Mouse (Mus musculus): ENCODE results near the gene Rps24. TPM values are rescaled to one million over a fixed set of nuclear protein-coding genes. Genes with fewer than 3 reads are reported as not detected.
A peak's percentile ranks its signal among the peaks of the same experiment; 100 is the strongest.
"Not testable (repeated sequence)": the region's sequence is repeated elsewhere in the genome, so short reads cannot be mapped to it uniquely, and the experiment has no call there.

Gene Rps24
- total RNA-seq (2021) = 100 to 1,000 TPM; 821 to 836 TPM

DNA sequence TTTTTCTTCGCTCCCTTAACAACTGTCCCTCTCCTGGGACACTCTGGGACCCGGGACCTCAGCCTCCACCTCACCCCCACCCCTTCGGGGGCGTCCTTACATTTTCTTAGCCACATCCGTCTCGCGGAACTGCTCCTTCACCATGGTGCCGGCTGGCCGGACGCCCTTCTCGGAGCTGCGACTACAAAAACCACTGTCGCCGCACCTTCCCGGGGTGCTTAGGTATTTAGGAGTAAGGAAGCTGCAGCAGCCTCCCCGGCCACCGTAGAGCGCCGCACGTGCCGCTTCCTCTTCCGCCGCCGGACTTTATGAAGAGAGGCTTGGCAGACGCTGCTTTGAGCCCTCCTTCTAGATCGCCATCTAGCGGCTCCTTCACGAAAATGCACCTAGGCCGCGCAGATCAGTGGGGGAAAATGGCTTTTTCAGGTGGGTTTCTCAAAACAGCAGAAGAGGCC, at the start of gene Rps24, which contains the start of gene Polr3a:
Gene Rps24 (plus strand): TSS at position 353 of the 455 bp plus-strand sequence.
Gene Polr3a (minus strand): TSS at position 286 of the 455 bp plus-strand sequence.
- intact Hi-C loops (cut with DNase I) = no loop called here
- DNase-seq (ENCODE audit: low spot score) = peak; percentile 77

DNA sequence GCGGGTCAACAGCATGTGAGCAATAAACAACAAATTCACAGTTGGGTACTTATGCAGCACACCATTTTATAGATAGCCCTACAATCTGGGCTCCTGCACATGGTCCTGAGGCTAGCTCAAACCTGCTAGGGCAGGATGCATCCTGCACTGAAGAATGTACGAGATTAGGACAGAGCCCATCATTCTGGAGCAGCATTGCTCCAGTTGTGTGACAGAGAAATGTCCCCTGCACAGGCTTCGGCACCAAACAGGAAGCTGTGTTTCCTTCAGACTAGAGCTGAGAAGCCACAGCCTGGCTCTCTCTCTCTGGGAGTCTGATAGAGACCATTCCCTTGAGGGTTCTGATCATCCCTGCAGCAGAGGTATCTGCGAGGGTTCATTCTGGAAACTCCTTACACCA, 43.4 kb upstream of the Rps24 start:
- intact Hi-C loops (cut with DNase I) = loop anchor here (5.0 kb wide), 1 partner anchor 56 kb away; no protein-coding TSS in a partner anchor
- not testable (repeated sequence) for DNase-seq (ENCODE audit: low spot score)

GRCm38 (mm10) chr14:24458191-24458590, 28.7 kb upstream of the Rps24 start:
- no peak for DNase-seq (ENCODE audit: low spot score)
- intact Hi-C loops (cut with DNase I) = loop anchor here (10.0 kb wide), 1 partner anchor 173 kb away; no protein-coding TSS in a partner anchor

GRCm38 (mm10) chr14:24468806-24469205, 18.1 kb upstream of the Rps24 start:
- no peak for DNase-seq (ENCODE audit: low spot score)
- intact Hi-C loops (cut with DNase I) = no loop called here

- intact Hi-C loops (cut with DNase I) = no loop called here
- no peak for DNase-seq (ENCODE audit: low spot score)
Measured at GRCm38 (mm10) chr14:24486241-24486767, 621 bp upstream of the Rps24 start.

DNA sequence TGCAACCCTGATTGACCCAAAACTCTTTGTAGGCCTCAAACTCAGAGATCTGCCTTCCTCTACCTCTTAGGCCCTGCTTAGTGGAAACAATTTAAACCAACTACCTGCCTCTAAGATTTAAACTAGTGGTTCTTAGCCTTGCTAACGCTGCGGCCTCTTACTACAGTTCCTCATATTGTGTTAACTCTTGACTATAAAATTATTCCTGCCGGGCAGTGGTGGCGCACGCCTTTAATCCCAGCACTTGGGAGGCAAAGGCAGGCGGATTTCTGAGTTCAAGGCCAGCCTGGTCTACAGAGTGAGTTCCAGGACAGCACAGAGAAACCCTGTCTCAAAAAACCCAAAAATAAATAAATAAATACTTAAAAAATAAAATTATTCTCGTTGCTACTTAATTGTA, 2.8 kb downstream of the Rps24 start:
- intact Hi-C loops (cut with DNase I) = loop anchor here (10.0 kb wide), 1 partner anchor 965 kb away; the partner anchor contains the start of gene Zmiz1
- not testable (repeated sequence) for DNase-seq (ENCODE audit: low spot score)

GRCm38 (mm10) chr14:24490468-24491265, 3.7 kb downstream of the Rps24 start:
- DNase-seq (ENCODE audit: low spot score) = peak; percentile 92
- intact Hi-C loops (cut with DNase I) = loop anchor here (10.0 kb wide), 1 partner anchor 964 kb away; the partner anchor contains the start of gene Zmiz1

- no peak for DNase-seq (ENCODE audit: low spot score)
- intact Hi-C loops (cut with DNase I) = loop anchor here (10.0 kb wide), 1 partner anchor 963 kb away; the partner anchor contains the start of gene Zmiz1
Measured at GRCm38 (mm10) chr14:24491266-24491981, 4.5 kb downstream of the Rps24 start.

- intact Hi-C loops (cut with DNase I) = loop anchor here (10.0 kb wide), 1 partner anchor 962 kb away; the partner anchor contains the start of gene Zmiz1
- no peak for DNase-seq (ENCODE audit: low spot score)
Measured at GRCm38 (mm10) chr14:24493256-24493655, 6.3 kb downstream of the Rps24 start.

GRCm38 (mm10) chr14:24496507-24496906, 9.6 kb downstream of the Rps24 start:
- DNase-seq (ENCODE audit: low spot score) = no peak
- intact Hi-C loops (cut with DNase I) = loop anchor here (5.0 to 10.0 kb wide), 2 partner anchors 281 to 958 kb away; partner anchors contain the start of gene Zmiz1

GRCm38 (mm10) chr14:24497443-24497842, 10.5 kb downstream of the Rps24 start:
- intact Hi-C loops (cut with DNase I) = loop anchor here (5.0 to 10.0 kb wide), 2 partner anchors 280 to 957 kb away; partner anchors contain the start of gene Zmiz1

DNA sequence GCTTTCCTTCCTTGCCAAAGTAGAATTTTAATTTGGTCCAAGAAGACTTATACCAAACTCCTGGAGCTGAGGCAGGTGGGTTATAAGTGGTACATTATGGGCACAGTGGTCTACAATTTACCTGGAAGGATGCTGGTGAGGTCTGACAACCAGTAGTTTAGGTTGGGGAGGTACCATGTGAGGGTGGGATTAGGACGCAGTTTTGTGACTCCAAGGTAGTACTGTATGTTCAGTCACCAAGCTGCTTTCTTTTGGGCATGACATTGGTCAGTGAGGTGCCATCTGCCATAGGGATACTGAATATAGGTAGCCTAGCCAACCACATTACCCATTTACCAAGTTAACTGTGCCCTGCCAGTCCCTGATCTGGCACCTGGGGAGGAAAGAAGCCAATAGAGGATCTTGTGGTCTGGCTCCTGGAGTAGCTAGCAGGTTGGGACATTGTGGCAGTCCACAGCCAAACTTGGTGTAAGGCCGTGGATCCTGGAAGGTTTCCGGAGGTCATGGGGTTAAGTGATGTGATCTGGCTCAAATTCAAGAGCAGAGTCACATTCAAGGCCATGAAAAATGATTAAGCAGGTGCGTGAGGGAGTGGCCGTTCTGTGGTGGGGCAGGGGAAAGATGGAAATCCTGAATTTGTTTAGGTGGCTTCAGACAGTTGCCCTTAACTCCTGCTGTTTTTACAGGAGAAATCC, 11.8 kb downstream of the Rps24 start:
- DNase-seq (ENCODE audit: low spot score) = no peak
- intact Hi-C loops (cut with DNase I) = loop anchor here (5.0 to 10.0 kb wide), 2 partner anchors 279 to 956 kb away; partner anchors contain the start of gene Zmiz1

More at GRCm38 (mm10) chr14:24497443-24497842, 10.5 kb downstream of the Rps24 start:
- DNase-seq (ENCODE audit: low spot score) = no peak

DNA sequence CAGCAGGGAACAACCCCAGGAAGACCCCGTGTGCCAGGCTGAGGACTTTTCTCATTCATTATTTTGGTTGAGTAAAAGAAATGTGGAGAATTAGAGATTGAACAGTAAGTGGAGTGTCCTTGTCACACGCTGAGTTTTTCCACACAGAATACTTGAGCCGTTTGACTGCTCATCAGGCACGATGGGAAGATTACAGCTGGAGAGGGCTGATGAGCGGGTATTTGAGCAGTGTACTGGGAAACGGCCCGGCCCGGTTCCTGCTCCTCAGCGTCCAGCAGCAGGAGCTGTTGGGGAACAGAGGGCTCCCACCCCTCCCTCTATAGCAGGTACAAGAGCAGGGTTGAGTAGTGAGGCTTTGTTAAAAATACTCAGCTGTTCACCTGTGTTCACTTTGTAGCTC, 12.6 kb downstream of the Rps24 start:
- DNase-seq (ENCODE audit: low spot score) = no peak
- intact Hi-C loops (cut with DNase I) = loop anchor here (5.0 to 10.0 kb wide), 2 partner anchors 278 to 955 kb away; partner anchors contain the start of gene Zmiz1

- peak; percentile 49 for DNase-seq (ENCODE audit: low spot score)
Measured at GRCm38 (mm10) chr14:24500091-24500844, 13.3 kb downstream of the Rps24 start.

GRCm38 (mm10) chr14:24500845-24501186, 13.9 kb downstream of the Rps24 start:
- no peak for DNase-seq (ENCODE audit: low spot score)
- intact Hi-C loops (cut with DNase I) = loop anchor here (2.0 to 10.0 kb wide), 4 partner anchors 44 to 1064 kb away; no protein-coding TSS in a partner anchor

More at GRCm38 (mm10) chr14:24500091-24500844, 13.3 kb downstream of the Rps24 start:
- intact Hi-C loops (cut with DNase I) = loop anchor here (2.0 to 10.0 kb wide), 4 partner anchors 45 to 1065 kb away; no protein-coding TSS in a partner anchor

DNA sequence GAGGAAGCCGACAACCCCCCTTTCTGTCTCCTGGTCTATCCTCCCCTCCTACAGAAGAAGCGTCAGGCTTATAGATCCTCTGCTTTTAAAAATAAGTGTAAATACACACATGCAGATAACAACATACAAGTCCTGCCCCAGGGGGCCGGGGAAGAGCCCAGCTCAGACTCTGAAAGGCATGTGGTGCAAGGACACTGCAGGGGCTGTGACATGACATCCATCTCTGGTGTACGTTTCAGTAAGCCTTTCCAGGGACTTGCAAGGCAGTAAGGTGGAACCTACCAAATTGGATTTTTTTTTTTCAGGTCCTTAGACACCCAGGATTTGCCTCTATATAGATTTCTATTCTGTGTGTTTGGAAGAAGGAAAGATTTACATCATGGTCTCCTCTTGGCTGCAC, 14.3 kb downstream of the Rps24 start:
- DNase-seq (ENCODE audit: low spot score) = no peak
- intact Hi-C loops (cut with DNase I) = loop anchor here (2.0 to 10.0 kb wide), 4 partner anchors 44 to 1064 kb away; no protein-coding TSS in a partner anchor

DNA sequence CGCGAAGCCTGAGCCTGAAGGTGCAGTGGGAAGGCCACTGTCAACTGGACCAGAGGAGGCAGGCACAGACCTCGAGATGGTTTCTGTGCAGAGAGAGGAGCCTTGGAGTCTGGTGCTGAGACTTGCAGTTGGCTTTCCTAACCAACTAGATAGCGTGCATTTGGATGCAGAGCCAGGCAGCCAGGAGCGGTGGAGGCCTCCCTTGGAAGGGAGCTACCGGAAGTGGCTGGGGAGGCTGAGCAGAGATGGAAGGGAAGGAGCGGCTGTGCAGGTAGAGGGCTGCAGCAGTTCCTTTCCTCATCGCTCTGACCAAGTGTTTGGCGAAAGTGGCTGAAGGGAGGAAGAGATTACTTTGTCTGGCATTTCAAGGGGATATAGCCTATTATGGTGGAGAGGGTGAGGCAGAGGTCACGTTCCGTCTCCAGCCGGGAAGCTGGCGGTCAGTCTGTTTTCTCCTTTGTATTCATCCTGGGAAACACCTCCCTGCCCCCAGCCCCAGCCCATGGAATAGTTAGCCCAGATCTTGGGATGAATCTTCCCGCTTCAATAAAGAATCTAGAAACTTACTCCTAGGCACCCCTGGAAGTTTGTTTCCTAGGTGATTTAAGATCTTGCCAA, 20.6 kb downstream of the Rps24 start:
- intact Hi-C loops (cut with DNase I) = loop anchor here (10.0 kb wide), 1 partner anchor 1057 kb away; no protein-coding TSS in a partner anchor
- no peak for DNase-seq (ENCODE audit: low spot score)
